Mouse (Mus musculus) regulatory T cell (primary cell): Measurements from ENCODE around the gene Capza1.

ENCODE experiments used
- in situ Hi-C: fragments of 300-600 bp; cut with MboI, MseI; formaldehyde crosslinking; loops from one replicate; pipeline ENCODE4 v1.15.1; 2025; ENCODE audit warnings: high pct_unique_total_duplicates

Gene Capza1

GRCm38 (mm10) chr3:104788561-104789311, 75.6 kb downstream of the Capza1 start:
- in situ Hi-C loops = no loop called here

- in situ Hi-C loops = no loop called here
Observed at GRCm38 (mm10) chr3:104788075-104788474, 76.2 kb downstream of the Capza1 start, which contains the start of gene Rhoc. Rhoc (plus strand) TSS chr3:104788375.

GRCm38 (mm10) chr3:104785284-104785683, 79.0 kb downstream of the Capza1 start:
- in situ Hi-C loops = no loop called here

- in situ Hi-C loops = loop anchor here (5.0 kb wide), 2 partner anchors 183 to 273 kb away; no protein-coding TSS in a partner anchor
Observed at GRCm38 (mm10) chr3:104783971-104784500, 80.3 kb downstream of the Capza1 start.

- in situ Hi-C loops = loop anchor here (5.0 kb wide), 2 partner anchors 185 to 275 kb away; no protein-coding TSS in a partner anchor
Observed at GRCm38 (mm10) chr3:104782061-104782681, 82.1 kb downstream of the Capza1 start.

GRCm38 (mm10) chr3:104781471-104781903, 82.8 kb downstream of the Capza1 start, which contains the start of gene Fam19a3:
Fam19a3 (minus strand) TSS chr3:104781840.
- in situ Hi-C loops = loop anchor here (5.0 kb wide), 2 partner anchors 186 to 276 kb away; no protein-coding TSS in a partner anchor

- in situ Hi-C loops = loop anchor here (5.0 kb wide), 2 partner anchors 187 to 277 kb away; no protein-coding TSS in a partner anchor
Observed at GRCm38 (mm10) chr3:104780561-104781420, 83.5 kb downstream of the Capza1 start, which contains the start of gene Ppm1j. Ppm1j (plus strand) TSS chr3:104781056.

- in situ Hi-C loops = loop anchor here (5.0 kb wide), 2 partner anchors 187 to 277 kb away; no protein-coding TSS in a partner anchor
Observed at GRCm38 (mm10) chr3:104779949-104780348, 84.4 kb downstream of the Capza1 start.

GRCm38 (mm10) chr3:104777342-104777741, 87.0 kb downstream of the Capza1 start:
- in situ Hi-C loops = no loop called here

- in situ Hi-C loops = loop anchor here (5.0 kb wide), 1 partner anchor 61 kb away; no protein-coding TSS in a partner anchor
Observed at GRCm38 (mm10) chr3:104773301-104773700, 91.0 kb downstream of the Capza1 start.
